Mouse (Mus musculus) induced T-regulatory cell, adult 2 months (primary cell): ENCODE results near the gene Ppp1r13b.

Source experiments
- DNase-seq: peaks from one replicate; pipeline ENCODE4 v3.0.0-alpha.2; 2012; ENCODE audit warnings: low read depth

The Ppp1r13b gene

DNA sequence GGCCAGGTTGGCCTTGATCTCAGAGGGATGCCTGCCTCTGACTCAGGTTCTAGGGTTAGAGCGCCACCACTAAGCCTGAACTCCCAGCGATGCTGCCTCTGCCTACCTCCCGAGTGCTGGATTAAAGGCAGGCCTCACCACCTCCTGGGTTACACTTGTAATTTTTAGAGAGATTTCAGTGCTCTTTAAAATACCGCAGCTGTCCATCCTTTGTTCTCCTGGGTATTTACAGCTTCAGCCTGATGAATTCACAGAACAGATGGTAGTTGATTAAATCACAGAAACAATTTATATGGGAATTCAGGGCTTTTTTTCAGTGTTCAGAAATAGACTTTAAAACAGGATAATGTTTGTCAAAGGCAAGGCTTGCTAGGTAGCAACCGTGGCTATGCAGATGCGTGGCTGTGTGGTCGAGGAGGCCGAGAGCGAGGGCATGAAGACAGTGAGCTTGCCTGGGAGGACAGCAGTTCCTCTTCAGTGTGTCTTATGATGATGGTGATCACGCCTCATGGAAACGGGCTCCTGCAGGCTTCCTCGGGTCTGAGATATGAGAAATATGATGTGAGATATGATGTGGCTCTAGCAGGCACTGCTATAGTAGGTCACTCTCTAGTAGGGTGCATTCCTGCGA, 116.3 kb downstream of the Ppp1r13b start:
- DNase-seq: no peak

DNA sequence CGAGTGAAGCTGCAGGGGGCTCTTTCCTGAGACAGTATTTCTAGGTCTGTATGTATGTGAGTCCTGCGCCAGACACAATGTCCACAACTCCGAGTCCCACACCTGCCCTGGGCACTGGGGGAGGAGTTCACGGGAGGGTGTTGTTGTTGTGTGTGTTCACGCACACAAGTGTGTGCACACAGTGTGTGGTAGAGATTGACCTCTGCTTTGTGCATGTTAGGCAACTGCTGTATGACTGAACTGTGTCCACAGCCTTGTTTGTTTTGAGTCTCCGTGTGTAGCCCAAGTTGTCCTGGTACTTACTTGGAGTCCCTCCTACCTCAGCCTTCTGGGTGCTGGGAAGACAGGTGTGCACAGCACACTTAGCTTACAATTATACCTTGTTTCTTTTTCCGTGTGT, 117.3 kb downstream of the Ppp1r13b start:
- DNase-seq: no peak

DNA sequence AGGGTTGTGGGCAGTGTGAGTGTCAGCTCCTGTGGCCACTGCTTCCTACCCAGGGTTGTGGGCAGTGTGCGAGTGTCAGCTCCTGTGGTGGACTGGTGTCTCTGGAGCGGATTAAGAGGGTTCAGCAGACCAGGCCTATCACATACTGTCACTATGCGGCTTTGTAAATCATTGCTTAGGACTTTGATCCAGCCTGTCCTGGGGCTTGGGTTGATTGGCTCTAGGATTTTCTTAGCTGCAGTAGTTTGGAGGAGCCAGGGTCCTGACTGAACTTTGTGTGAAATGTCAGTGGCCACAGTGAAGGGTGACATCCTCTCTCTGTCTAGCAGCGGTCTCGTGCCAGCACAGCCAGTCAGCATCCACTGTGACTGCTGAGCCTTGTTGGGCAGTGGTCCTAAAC, 117.8 kb downstream of the Ppp1r13b start:
- no peak for DNase-seq

DNA sequence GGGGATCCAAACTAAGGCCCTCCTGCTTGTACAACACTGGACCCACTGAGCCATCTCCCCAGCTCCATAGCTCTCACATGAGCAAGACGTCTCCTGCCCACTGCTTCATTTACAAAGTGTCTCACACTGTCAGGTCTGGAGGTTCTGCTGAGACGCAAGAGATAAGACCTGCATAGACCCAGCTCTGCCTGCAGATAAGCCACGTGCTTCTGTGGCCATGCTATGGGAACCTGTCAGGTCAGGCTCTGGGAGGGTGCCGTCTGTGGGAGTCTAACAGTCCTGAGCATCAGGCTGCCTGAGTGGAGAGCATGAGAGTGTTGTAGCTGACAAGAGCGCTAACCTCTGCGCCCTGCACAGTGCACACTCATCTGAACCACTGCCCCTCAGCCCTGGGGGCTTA, 120.9 kb downstream of the Ppp1r13b start:
- DNase-seq: no peak

DNA sequence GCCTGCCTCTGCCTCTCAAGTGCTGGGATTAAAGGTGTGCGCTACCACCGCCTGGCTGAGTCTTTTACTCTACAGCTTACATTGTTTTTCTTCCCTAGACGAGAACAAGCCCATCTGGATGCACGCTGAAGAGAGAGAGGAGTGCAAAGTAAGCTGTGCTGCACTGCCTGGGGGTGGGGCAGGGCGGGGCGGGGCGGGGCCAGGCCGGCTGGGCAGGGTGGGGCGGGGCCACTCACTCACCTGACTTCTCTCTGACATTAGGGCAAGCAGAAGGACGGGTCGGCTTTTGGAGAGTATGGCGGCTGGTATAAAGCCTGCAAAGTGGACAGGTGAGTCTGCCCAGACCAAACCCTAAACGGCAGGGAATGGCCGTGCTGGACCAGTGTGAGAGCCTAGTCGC, 122.7 kb downstream of the Ppp1r13b start:
- DNase-seq: no peak

DNA sequence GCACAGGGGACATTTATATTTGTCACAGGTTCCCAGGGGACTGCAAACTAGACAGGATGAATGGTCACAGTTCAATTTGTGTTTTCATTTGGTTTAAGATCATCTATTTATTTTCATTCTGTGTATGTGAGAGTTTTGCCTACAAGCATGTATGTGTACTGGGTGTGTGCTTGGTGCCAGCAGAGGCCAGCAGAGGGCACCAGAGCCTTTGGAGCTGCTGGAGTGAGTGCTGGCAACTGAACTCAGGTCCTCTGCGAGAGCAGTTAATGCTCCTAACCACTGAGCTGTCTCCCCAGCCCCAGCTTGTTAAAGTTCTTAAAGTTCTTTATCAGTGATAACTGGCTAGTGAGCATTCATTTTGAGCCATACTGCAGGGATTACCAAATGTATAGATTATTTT, 128.4 kb downstream of the Ppp1r13b start:
- no peak for DNase-seq
